Mouse (Mus musculus) heart, embryonic 16.5 days (tissue): ENCODE data around the gene Hs3st5. TPM values are rescaled to one million over a fixed set of nuclear protein-coding genes. Genes with fewer than 3 reads are reported as not detected.

Source experiments
- ATAC-seq: fragments of 200-750 bp; cut with Nextera tagmentation; replicated peaks from 2 replicates; pipeline ENCODE4 v1.8.0; 2017; ENCODE audit warnings: moderate number of reproducible peaks; ENCODE audit not compliant: insufficient read depth, low FRiP score; ENCODE audit errors: extremely low read depth
- H3K27ac ChIP-seq: fragments of 300-500 bp; sonication (generic); 2 replicates; pipeline ENCODE4 v1.5.1; 2014; ENCODE audit warnings: mild to moderate bottlenecking, low read length, control low read depth, moderate library complexity
- H3K27me3 ChIP-seq: fragments of 300-500 bp; sonication (generic); 2 replicates; pipeline ENCODE4 v1.6.1; 2014; ENCODE audit warnings: low read length, mixed read lengths; ENCODE audit not compliant: control insufficient read depth, insufficient read depth
- H3K36me3 ChIP-seq: fragments of 300-500 bp; sonication (generic); 2 replicates; pipeline ENCODE4 v1.6.1; 2014; ENCODE audit not compliant: control insufficient read depth, insufficient read depth
- H3K4me1 ChIP-seq: fragments of 300-500 bp; sonication (generic); 2 replicates; pipeline ENCODE4 v1.6.1; 2014; ENCODE audit warnings: low read length, mixed read lengths; ENCODE audit not compliant: control insufficient read depth, insufficient read depth
- H3K4me2 ChIP-seq: fragments of 300-500 bp; sonication (generic); 2 replicates; pipeline ENCODE4 v1.6.1; 2014; ENCODE audit warnings: low read depth, mild to moderate bottlenecking, control low read depth, low read length
- H3K4me3 ChIP-seq: fragments of 300-500 bp; sonication (generic); 2 replicates; pipeline ENCODE4 v1.5.1; 2014; ENCODE audit warnings: mild to moderate bottlenecking, control low read depth, low read length
- H3K9ac ChIP-seq: fragments of 300-500 bp; sonication (generic); 2 replicates; pipeline ENCODE4 v1.6.1; 2014; ENCODE audit warnings: low read length, control low read depth
- H3K9me3 ChIP-seq: fragments of 300-500 bp; sonication (generic); replicated peaks from 2 replicates; pipeline ENCODE4 v1.6.1; 2016; ENCODE audit warnings: low read length; ENCODE audit not compliant: control insufficient read depth
- WGBS: fragments of 180-500 bp; shearing (Covaris S2); extraction: QIAGEN DNeasy Blood & Tissue Kit; methylation state at CpG from one replicate; pipeline ENCODE4 v1.1.7; 2014; 5-methylcytosine and 5-hydroxymethylcytosine counted together
- polyA plus RNA-seq: library from polyadenylated mRNA; unstranded; fragments of >200 nt; fragmentation: Nextera tagmentation; extraction: Ambion mirVana; gene quantifications from 2 replicates; pipeline ENCODE4 v1.2.1, GENCODE M21; 2015

The Hs3st5 gene
- polyA plus RNA-seq, 1 experiment from 2014 or later, result 0.43 TPM

GRCm38 (mm10) chr10:36554057-36554456 lies 47.4 kb downstream of the Hs3st5 start:
- WGBS, result 56% methylated on average over 4 of the region's 4 CpGs
- H3K27ac ChIP-seq, result no peak overlapping the region
- no peak for ATAC-seq

GRCm38 (mm10) chr10:36554941-36555888 lies 48.6 kb downstream of the Hs3st5 start:
- no peaks in the 10 kb centered on the region for H3K27me3 ChIP-seq
- 36% methylated on average over 6 of the region's 6 CpGs for WGBS
- no peaks in the 10 kb centered on the region for H3K4me1 ChIP-seq
- H3K9ac ChIP-seq, result no peak overlapping the region
- H3K27ac ChIP-seq, result no peak overlapping the region
- no peak for ATAC-seq
- H3K4me3 ChIP-seq, result no peak overlapping the region
- no peaks in the 10 kb centered on the region for H3K36me3 ChIP-seq
- no peak overlapping the region for H3K4me2 ChIP-seq
- H3K9me3 ChIP-seq, result no peaks in the 10 kb centered on the region

More at GRCm38 (mm10) chr10:36554057-36554456, 47.4 kb downstream of the Hs3st5 start:
- H3K27me3 ChIP-seq, result no peaks in the 10 kb centered on the region
- H3K36me3 ChIP-seq, result no peaks in the 10 kb centered on the region
- H3K4me2 ChIP-seq, result no peak overlapping the region
- H3K9me3 ChIP-seq, result no peaks in the 10 kb centered on the region
- H3K4me1 ChIP-seq, result no peaks in the 10 kb centered on the region
- H3K9ac ChIP-seq, result no peak overlapping the region
- H3K4me3 ChIP-seq, result no peak overlapping the region

- H3K27ac ChIP-seq, result no peak overlapping the region
- 68% methylated on average over 2 of the region's 2 CpGs for WGBS
- H3K9me3 ChIP-seq, result no peaks in the 10 kb centered on the region
- no peaks in the 10 kb centered on the region for H3K36me3 ChIP-seq
- H3K9ac ChIP-seq, result no peak overlapping the region
- H3K4me3 ChIP-seq, result no peak overlapping the region
- ATAC-seq, result no peak
- no peaks in the 10 kb centered on the region for H3K27me3 ChIP-seq
- no peaks in the 10 kb centered on the region for H3K4me1 ChIP-seq
- H3K4me2 ChIP-seq, result no peak overlapping the region
Observed at GRCm38 (mm10) chr10:36556128-36556527, 49.5 kb downstream of the Hs3st5 start.

- Histone ChIP-seq H3K9me3 (no peaks in the 10 kb centered on the region), H3K9ac (no peak overlapping the region), H3K4me1 (no peaks in the 10 kb centered on the region), H3K4me3 (no peak overlapping the region), H3K4me2 (no peak overlapping the region), H3K27ac (no peak overlapping the region), H3K27me3 (no peaks in the 10 kb centered on the region), H3K36me3 (no peaks in the 10 kb centered on the region)
- WGBS, result 80% methylated on average over 6 of the region's 6 CpGs
- no peak for ATAC-seq
Observed at GRCm38 (mm10) chr10:36557673-36558072, 51.1 kb downstream of the Hs3st5 start.

GRCm38 (mm10) chr10:36558736-36559135 lies 52.1 kb downstream of the Hs3st5 start:
- WGBS, result 84% methylated on average over 5 of the region's 5 CpGs
- Histone ChIP-seq H3K9ac (no peak overlapping the region), H3K4me1 (no peaks in the 10 kb centered on the region), H3K9me3 (no peaks in the 10 kb centered on the region), H3K27ac (no peak overlapping the region), H3K36me3 (no peaks in the 10 kb centered on the region), H3K4me3 (no peak overlapping the region), H3K4me2 (no peak overlapping the region), H3K27me3 (no peaks in the 10 kb centered on the region)
- no peak for ATAC-seq

- no peak overlapping the region for H3K9ac ChIP-seq
- no peaks in the 10 kb centered on the region for H3K4me1 ChIP-seq
- H3K27ac ChIP-seq, result no peak overlapping the region
- H3K9me3 ChIP-seq, result no peaks in the 10 kb centered on the region
- H3K4me3 ChIP-seq, result no peak overlapping the region
- H3K27me3 ChIP-seq, result no peaks in the 10 kb centered on the region
- no peak for ATAC-seq
- 30% methylated on average over 2 of the region's 2 CpGs for WGBS
- H3K4me2 ChIP-seq, result no peak overlapping the region
- no peaks in the 10 kb centered on the region for H3K36me3 ChIP-seq
Observed at GRCm38 (mm10) chr10:36567258-36567657, 60.6 kb downstream of the Hs3st5 start.

GRCm38 (mm10) chr10:36572540-36572939 lies 65.9 kb downstream of the Hs3st5 start:
- H3K9me3 ChIP-seq, result no peaks in the 10 kb centered on the region
- no peak overlapping the region for H3K4me2 ChIP-seq
- H3K27ac ChIP-seq, result no peak overlapping the region
- no peak for ATAC-seq
- H3K36me3 ChIP-seq, result no peaks in the 10 kb centered on the region
- 77% methylated on average over 3 of the region's 3 CpGs for WGBS
- no peak overlapping the region for H3K4me3 ChIP-seq
- H3K27me3 ChIP-seq, result no peaks in the 10 kb centered on the region
- H3K9ac ChIP-seq, result no peak overlapping the region
- H3K4me1 ChIP-seq, result no peaks in the 10 kb centered on the region

GRCm38 (mm10) chr10:36578375-36579145 lies 71.9 kb downstream of the Hs3st5 start:
- no peaks in the 10 kb centered on the region for H3K4me1 ChIP-seq
- H3K27ac ChIP-seq, result no peak overlapping the region
- no peaks in the 10 kb centered on the region for H3K27me3 ChIP-seq
- H3K9me3 ChIP-seq, result no peaks in the 10 kb centered on the region
- H3K4me3 ChIP-seq, result no peak overlapping the region
- no peak overlapping the region for H3K9ac ChIP-seq
- 59% methylated on average over 4 of the region's 4 CpGs for WGBS
- no peak overlapping the region for H3K4me2 ChIP-seq
- no peaks in the 10 kb centered on the region for H3K36me3 ChIP-seq
- ATAC-seq, result no peak

- Histone ChIP-seq H3K4me2 (no peak overlapping the region), H3K9me3 (peaks cover 4% of the 10 kb centered on the region), H3K9ac (no peak overlapping the region), H3K36me3 (no peaks in the 10 kb centered on the region), H3K27me3 (no peaks in the 10 kb centered on the region), H3K4me1 (no peaks in the 10 kb centered on the region), H3K4me3 (no peak overlapping the region), H3K27ac (no peak overlapping the region)
- WGBS, result 44% methylated on average over 1 of the region's 1 CpGs
- no peak for ATAC-seq
Observed at GRCm38 (mm10) chr10:36610400-36610799, 103.8 kb downstream of the Hs3st5 start.
